Mouse (Mus musculus) midbrain, embryonic 14.5 days (tissue): ENCODE results near the gene Il4ra. TPM values are rescaled to one million over a fixed set of nuclear protein-coding genes. Genes with fewer than 3 reads are reported as not detected.
A peak's percentile ranks its signal among the peaks of the same experiment; 100 is the strongest.

Experiments used
- ATAC-seq: fragments of 200-750 bp; cut with Nextera tagmentation; 2 replicates; pipeline ENCODE4 v1.8.0; 2017; ENCODE audit warnings: moderate number of reproducible peaks, moderate library complexity; ENCODE audit not compliant: low FRiP score, low TSS enrichment
- DNase-seq: peaks from one replicate; pipeline ENCODE4 v3.0.0-alpha.2; 2015
- H3K27ac ChIP-seq: fragments of 300-500 bp; sonication (generic); replicated peaks from 2 replicates; pipeline ENCODE4 v1.5.1; 2014; ENCODE audit warnings: mild to moderate bottlenecking, low read depth, low read length, moderate library complexity
- H3K27me3 ChIP-seq: fragments of 300-500 bp; sonication (generic); 2 replicates; pipeline ENCODE4 v1.6.1; 2014; ENCODE audit warnings: low read length, control low read depth, mixed read lengths; ENCODE audit not compliant: control insufficient read depth, insufficient read depth
- H3K36me3 ChIP-seq: fragments of 300-500 bp; sonication (generic); 2 replicates; pipeline ENCODE4 v1.6.1; 2014; ENCODE audit warnings: low read length, control low read depth; ENCODE audit not compliant: control insufficient read depth, insufficient read depth
- H3K4me1 ChIP-seq: fragments of 300-500 bp; sonication (generic); 2 replicates; pipeline ENCODE4 v1.6.1; 2014; ENCODE audit warnings: mild to moderate bottlenecking, antibody characterized with exemption, low read length, control low read depth; ENCODE audit not compliant: control insufficient read depth, insufficient read depth
- H3K4me2 ChIP-seq: fragments of 300-500 bp; sonication (generic); 2 replicates; pipeline ENCODE4 v1.6.1; 2014; ENCODE audit warnings: mild to moderate bottlenecking, low read length, moderate library complexity
- H3K4me3 ChIP-seq: fragments of 300-500 bp; sonication (generic); replicated peaks from 2 replicates; pipeline ENCODE4 v1.5.1; 2014; ENCODE audit warnings: low read depth, low read length
- H3K9ac ChIP-seq: fragments of 300-500 bp; sonication (generic); replicated peaks from 2 replicates; pipeline ENCODE4 v1.6.1; 2014; ENCODE audit warnings: mild to moderate bottlenecking, low read length, moderate library complexity
- H3K9me3 ChIP-seq: fragments of 300-500 bp; sonication (generic); 2 replicates; pipeline ENCODE4 v1.6.1; 2016; ENCODE audit warnings: low read length, control low read depth, mixed read lengths; ENCODE audit not compliant: control insufficient read depth
- WGBS: fragments of 180-500 bp; shearing (Covaris S2); extraction: QIAGEN DNeasy Blood & Tissue Kit; methylation state at CpG from one replicate; pipeline ENCODE4 v1.1.7; 2014; 5-methylcytosine and 5-hydroxymethylcytosine counted together
- polyA plus RNA-seq: library from polyadenylated mRNA; unstranded; fragments of >200 nt; fragmentation: Nextera tagmentation; extraction: Ambion mirVana; gene quantifications from 2 replicates; pipeline ENCODE4 v1.2.1, GENCODE M21; 2014

Gene Il4ra
- polyA plus RNA-seq, 1 experiment from 2014 or later = 4.7 TPM

DNA sequence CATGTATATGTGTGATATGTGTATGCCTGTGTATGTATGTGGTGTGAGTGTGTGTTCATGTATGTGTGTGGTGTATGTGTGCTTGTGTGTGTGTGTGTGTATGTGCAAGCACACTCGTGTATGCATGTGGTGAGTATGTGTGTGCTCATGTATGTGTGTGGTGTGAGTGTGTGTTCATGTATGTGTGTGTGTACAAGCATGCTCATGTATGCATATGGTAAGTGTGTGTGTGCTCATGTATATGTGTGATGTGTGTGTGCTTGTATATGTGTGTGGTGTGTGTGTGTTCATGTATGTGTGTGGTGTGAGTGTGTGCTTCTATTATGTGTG is 28.3 kb downstream of the Il4ra start:
- Histone ChIP-seq H3K4me2 (no peak overlapping the region), H3K27ac (no peak overlapping the region), H3K9ac (no peak overlapping the region), H3K36me3 (no peaks in the 10 kb centered on the region), H3K4me1 (peaks cover 5% of the 10 kb centered on the region), H3K4me3 (no peak overlapping the region), H3K9me3 (no peaks in the 10 kb centered on the region), H3K27me3 (no peaks in the 10 kb centered on the region)
- WGBS = 97% methylated on average over 1 of the region's 1 CpGs
- DNase-seq (no peak), ATAC-seq (no peak)

DNA sequence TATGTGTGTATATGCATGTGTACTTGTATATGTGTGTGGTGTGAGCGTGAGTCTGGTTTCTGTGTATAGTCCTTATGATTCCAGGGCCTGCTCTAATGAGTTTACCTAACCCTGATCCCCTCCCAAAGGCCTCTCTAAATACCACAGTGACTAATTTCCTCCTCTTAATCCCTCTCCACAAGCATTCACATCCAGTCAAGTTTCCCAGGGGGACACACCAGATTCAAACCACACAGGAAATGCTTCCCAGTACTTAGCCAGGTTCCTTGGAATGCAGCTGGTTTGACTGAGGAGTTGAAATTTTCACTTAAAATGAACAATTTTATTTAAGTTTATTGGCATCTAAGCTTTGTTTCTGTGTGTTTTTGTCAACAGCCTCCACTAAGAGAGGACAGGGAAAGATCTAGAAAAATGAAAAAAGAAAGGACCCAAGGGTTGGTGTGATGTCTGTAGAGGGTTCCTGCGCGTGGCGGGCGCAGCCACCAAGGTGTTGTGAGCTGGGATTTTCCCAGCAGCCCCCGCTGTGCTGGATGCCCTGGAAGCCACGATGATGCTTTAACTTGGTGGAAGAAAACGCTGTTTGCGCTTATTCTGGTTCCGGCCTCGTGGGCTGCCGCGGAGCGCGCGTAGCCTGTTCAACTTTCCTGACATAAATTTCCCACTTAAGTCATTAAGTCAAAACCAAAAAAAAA is 28.9 kb downstream of the Il4ra start:
- peak overlapping the region; percentile 44 for H3K9ac ChIP-seq
- peak overlapping the region; percentile 34 for H3K4me3 ChIP-seq
- no peaks in the 10 kb centered on the region for H3K9me3 ChIP-seq
- DNase-seq (peak; percentile 42), ATAC-seq (no peak)
- no peaks in the 10 kb centered on the region for H3K36me3 ChIP-seq
- WGBS = 6% methylated on average over 16 of the region's 16 CpGs
- H3K27ac ChIP-seq = no peak overlapping the region
- H3K4me2 ChIP-seq = peak overlapping the region; percentile 81
- peaks cover 5% of the 10 kb centered on the region for H3K4me1 ChIP-seq
- H3K27me3 ChIP-seq = no peaks in the 10 kb centered on the region

DNA sequence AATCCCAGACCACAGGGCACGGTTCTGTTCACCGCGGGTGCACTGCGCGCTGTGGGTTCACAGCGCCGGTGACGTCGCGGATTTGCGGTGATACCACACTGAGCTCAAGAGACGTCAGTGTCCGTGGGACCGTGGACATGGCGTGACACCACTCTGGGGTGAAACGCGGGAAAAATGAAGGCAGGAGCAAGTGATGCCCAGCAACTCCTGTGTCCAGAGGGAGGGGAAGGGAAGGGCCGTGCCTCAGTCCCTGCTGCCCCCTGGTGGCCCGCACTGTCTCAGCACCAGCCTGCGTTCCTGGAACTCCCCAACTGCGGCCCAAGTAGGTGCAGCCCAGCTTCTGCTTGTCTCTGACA is 29.4 kb downstream of the Il4ra start:
- Histone ChIP-seq H3K36me3 (no peaks in the 10 kb centered on the region), H3K4me1 (peaks cover 5% of the 10 kb centered on the region), H3K27ac (no peak overlapping the region), H3K27me3 (no peaks in the 10 kb centered on the region), H3K4me2 (peak overlapping the region; percentile 81), H3K9ac (peak overlapping the region; percentile 44), H3K4me3 (peak overlapping the region; percentile 34), H3K9me3 (no peaks in the 10 kb centered on the region)
- WGBS = 1% methylated on average over 21 of the region's 21 CpGs
- ATAC-seq (peak; percentile 68; the same call in 1 of the 2 replicates), DNase-seq (peak; percentile 91)

DNA sequence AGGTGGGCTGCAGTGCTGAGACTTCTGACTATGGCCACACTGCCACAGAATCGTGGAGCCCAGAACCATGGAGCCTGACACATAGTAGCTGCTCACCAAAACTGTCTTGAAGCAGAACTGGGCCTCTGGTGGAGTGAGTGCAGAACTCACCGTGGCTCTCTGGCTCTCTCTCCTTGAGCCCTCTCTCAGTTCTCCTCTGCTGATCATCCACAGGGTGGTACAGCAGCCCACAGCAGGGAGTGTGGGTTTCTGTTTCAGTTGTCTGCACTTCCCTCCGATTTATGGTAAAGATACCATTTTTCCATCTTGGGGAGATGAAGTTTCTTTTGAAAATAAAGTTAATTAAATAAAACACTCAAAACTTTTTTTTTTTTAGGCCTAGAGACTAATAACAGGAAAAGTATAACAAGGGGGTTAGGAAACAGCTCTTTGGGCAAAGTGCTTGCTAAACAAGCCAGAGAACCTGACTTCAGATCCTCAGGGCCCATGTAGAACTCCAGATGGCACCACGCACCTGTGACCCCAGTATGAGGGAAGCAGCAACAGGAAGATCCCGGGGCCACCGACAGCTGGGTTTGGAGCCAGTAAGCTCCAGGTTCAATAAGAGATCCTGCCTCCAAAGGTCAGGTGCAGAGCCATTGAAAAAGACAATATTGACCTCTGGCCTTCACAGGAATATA is 31.5 kb downstream of the Il4ra start:
- no peak overlapping the region for H3K27ac ChIP-seq
- H3K36me3 ChIP-seq = no peaks in the 10 kb centered on the region
- DNase-seq (no peak), ATAC-seq (no peak)
- 79% methylated on average over 6 of the region's 6 CpGs for WGBS
- no peak overlapping the region for H3K9ac ChIP-seq
- no peaks in the 10 kb centered on the region for H3K27me3 ChIP-seq
- H3K4me3 ChIP-seq = no peak overlapping the region
- peaks cover 5% of the 10 kb centered on the region for H3K4me1 ChIP-seq
- H3K9me3 ChIP-seq = no peaks in the 10 kb centered on the region
- H3K4me2 ChIP-seq = no peak overlapping the region

DNA sequence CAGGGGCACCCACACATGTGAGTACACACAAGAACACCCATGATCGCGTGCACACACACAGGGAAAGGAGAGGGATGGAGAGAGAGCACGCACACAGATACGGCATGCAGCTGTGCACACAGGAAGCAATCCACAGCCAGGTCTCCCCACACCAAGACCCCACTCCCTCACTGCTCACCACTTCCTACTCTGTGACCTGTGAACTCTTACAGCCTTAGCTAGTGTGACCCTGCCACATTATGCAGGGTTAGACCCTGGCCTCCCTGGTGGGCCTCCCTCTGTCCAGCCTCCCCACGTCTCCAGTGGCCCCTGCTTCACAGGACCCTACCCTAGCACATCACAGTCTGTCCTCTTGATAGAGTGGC is 32.1 kb downstream of the Il4ra start:
- H3K9ac ChIP-seq = no peak overlapping the region
- no peak overlapping the region for H3K4me2 ChIP-seq
- H3K36me3 ChIP-seq = no peaks in the 10 kb centered on the region
- DNase-seq = no peak
- H3K4me1 ChIP-seq = peaks cover 5% of the 10 kb centered on the region
- H3K27me3 ChIP-seq = no peaks in the 10 kb centered on the region
- H3K4me3 ChIP-seq = no peak overlapping the region
- no peak for ATAC-seq
- H3K27ac ChIP-seq = no peak overlapping the region
- no peaks in the 10 kb centered on the region for H3K9me3 ChIP-seq
- WGBS = 88% methylated on average over 5 of the region's 5 CpGs

DNA sequence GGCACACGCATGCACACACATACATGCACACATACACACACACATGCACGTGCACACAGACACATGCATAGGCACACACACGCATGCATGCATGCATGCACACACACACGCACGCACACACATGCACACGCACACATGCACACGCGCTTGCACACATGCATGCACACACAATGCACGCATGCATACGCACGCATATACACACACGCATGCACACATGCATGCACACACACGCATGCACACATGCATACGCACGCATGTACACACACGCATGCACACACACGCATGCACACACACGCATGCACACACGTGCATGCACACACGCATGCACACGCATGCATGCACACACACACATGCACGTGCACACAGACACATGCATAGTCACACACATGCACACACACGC is 34.4 kb downstream of the Il4ra start:
- ATAC-seq (no peak), DNase-seq (no peak)
- 98% methylated on average over 23 of the region's 23 CpGs for WGBS
- Histone ChIP-seq H3K4me3 (no peak overlapping the region), H3K4me1 (no peaks in the 10 kb centered on the region), H3K9me3 (no peaks in the 10 kb centered on the region), H3K4me2 (no peak overlapping the region), H3K27ac (no peak overlapping the region), H3K27me3 (no peaks in the 10 kb centered on the region), H3K9ac (no peak overlapping the region), H3K36me3 (no peaks in the 10 kb centered on the region)

DNA sequence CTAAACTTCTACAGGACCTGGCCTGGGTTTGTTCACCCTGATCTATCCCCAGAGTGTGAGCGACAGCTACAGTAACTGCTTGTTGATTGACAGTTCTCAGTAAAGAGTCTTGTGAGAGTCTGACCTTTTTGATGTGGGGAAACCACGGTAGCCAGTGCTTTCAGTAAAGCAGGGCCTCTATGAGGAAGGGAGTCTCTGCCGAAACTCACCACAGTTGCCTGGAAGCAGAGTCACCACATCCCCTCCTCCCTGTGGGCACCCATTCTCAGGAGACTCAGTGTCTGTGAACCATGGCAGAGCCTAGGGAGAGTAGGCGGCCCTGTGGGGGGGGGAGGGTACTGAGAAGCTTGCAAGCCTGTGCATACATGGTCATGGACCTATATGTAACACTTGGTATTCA is 36.8 kb downstream of the Il4ra start:
- DNase-seq (no peak), ATAC-seq (no peak)
- WGBS = 86% methylated on average over 4 of the region's 4 CpGs
- Histone ChIP-seq H3K27me3 (no peaks in the 10 kb centered on the region), H3K4me1 (no peaks in the 10 kb centered on the region), H3K27ac (no peak overlapping the region), H3K4me2 (no peak overlapping the region), H3K9me3 (no peaks in the 10 kb centered on the region), H3K9ac (no peak overlapping the region), H3K36me3 (no peaks in the 10 kb centered on the region), H3K4me3 (no peak overlapping the region)

DNA sequence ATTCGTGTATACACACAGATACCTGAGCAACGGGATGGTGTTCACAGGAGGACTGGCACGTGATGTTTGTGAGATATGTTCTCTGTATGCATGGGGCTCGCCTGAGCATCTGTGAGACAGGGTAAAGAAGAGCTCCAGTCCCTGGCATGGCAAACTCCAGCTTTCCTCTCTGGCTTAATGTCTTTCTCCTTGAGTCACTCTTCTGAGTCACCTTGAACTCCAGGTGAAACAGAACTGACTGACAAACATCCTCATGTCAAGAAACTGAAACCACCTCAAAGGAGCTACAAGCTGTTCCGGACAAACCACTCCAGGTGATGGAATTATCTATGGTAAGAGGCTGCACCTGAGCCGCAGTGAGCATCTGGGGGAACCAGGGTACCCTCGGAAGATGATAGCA is 38.0 kb downstream of the Il4ra start:
- Histone ChIP-seq H3K36me3 (no peaks in the 10 kb centered on the region), H3K9me3 (no peaks in the 10 kb centered on the region), H3K4me3 (no peak overlapping the region), H3K4me1 (no peaks in the 10 kb centered on the region), H3K4me2 (no peak overlapping the region), H3K9ac (no peak overlapping the region), H3K27me3 (no peaks in the 10 kb centered on the region), H3K27ac (no peak overlapping the region)
- ATAC-seq (no peak), DNase-seq (no peak)
- 90% methylated on average over 7 of the region's 7 CpGs for WGBS

DNA sequence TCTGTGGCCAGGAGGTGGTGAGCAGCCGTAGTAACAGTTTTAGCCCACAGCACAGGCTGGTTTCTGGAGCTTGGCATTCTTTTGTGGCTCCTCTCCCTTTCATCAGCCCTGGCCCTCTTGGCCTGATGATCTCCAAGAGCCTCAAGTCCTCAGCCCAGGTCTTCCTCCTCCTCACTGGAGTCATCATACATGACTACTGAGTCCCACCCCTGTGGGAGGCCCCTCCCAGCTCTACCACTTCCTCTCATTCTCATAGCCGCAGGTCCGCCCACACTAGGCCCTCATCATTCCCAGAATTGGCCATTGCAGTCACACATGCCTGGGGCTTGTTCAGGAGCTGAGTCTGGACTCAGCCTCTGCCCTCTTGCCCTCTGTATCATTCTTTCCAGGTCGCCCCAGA is 41.9 kb downstream of the Il4ra start:
- H3K4me3 ChIP-seq = no peak overlapping the region
- H3K36me3 ChIP-seq = no peaks in the 10 kb centered on the region
- H3K9ac ChIP-seq = no peak overlapping the region
- H3K4me2 ChIP-seq = no peak overlapping the region
- H3K4me1 ChIP-seq = no peaks in the 10 kb centered on the region
- DNase-seq = no peak
- no peak overlapping the region for H3K27ac ChIP-seq
- WGBS = 84% methylated on average over 4 of the region's 4 CpGs
- H3K27me3 ChIP-seq = no peaks in the 10 kb centered on the region
- H3K9me3 ChIP-seq = no peaks in the 10 kb centered on the region
- no peak for ATAC-seq
